Mouse (Mus musculus): ENCODE measurements around the gene Cadps.
"Not testable (repeated sequence)": the region's sequence is repeated elsewhere in the genome, so short reads cannot be mapped to it uniquely, and the experiment has no call there.

Gene Cadps

GRCm38 (mm10) chr14:12592472-12593075 lies 230.3 kb downstream of the Cadps start:
- in situ Hi-C loops (cut with MboI; ENCODE audit: low sequenced_read_pairs): no loop called here

DNA sequence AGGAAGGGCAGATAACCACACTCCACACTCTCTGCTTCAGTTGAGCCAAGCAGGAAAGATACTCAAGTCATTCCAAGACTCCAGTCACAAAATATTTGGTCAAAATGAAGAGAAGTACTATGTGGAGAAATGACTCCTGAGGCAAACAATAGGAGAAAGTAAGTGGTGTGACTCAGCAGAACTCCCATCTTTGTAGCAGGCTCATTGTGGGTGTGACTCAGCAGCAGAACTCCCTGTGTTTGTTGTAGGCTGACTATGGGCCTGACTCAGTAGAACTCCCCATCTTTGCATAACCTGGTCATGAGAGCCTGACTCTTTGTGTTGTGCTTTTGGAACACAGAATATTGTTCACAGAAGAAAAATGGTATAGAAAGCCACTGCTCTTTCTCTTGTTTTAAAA lies 231.1 kb downstream of the Cadps start:
- in situ Hi-C loops (cut with MboI; ENCODE audit: low sequenced_read_pairs): no loop called here

DNA sequence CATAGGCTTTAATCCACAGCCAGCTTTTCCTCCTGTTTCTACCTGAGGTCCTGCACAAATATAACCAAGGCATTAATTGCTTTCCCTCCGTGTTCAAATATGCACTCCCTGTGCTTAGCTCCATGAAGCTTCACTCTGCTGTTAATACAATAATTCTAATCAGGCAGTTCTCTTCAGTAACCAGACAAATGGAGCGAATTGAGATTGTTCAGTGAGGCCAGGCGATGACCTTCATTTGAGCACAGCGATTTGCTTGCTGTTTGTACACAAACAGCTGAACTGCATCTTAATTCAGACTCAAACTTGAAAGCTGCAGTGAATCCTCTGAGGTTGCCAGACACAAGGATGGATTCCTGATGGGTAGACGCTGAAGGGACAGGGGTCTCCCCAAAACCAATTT lies 239.3 kb downstream of the Cadps start:
- in situ Hi-C loops (cut with MboI; ENCODE audit: low sequenced_read_pairs): no loop called here

DNA sequence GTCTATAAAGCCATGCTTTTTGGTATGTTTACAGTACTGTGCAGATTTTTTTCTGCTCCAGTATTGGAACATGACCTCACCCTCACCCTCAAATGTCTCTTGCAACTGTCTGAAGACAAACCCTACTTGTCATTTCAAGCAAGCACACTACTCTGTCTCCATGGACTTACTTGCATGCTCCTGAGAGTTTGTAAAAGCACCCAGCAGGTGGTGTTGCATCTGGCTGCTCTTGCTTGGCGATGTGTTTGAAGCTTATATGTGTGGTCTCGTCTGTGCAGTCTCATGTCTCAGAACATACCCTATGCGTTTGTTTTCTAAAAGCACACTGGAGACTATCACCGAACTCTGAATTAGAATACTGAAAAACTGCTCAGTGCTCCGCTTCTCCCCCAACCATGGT lies 241.2 kb downstream of the Cadps start:
- in situ Hi-C loops (cut with MboI; ENCODE audit: low sequenced_read_pairs): no loop called here

DNA sequence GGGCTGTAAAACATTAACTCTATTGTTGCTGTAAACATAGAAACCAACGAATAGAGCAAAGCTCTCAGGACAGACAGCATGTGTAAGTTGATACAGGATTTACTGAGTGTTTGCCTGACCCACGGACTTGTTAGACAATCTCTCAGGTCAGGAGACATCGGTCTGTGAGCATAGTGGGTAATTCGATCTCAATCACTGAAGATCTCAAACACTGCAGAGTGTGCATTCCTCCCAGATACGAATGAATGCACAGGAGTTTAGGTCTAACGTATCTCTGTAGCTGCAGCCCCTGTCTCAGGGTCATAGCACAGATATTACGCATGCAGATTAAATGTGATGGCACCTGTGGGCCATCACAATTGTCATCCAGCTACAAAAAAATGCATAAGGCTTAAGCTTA lies 242.1 kb downstream of the Cadps start:
- in situ Hi-C loops (cut with MboI; ENCODE audit: low sequenced_read_pairs): no loop called here

GRCm38 (mm10) chr14:12578156-12578555 lies 244.7 kb downstream of the Cadps start:
- in situ Hi-C loops (cut with MboI; ENCODE audit: low sequenced_read_pairs): no loop called here

GRCm38 (mm10) chr14:12577475-12578140 lies 245.3 kb downstream of the Cadps start:
- in situ Hi-C loops (cut with MboI; ENCODE audit: low sequenced_read_pairs): no loop called here

- in situ Hi-C loops (cut with MboI; ENCODE audit: low sequenced_read_pairs): no loop called here
Observed at GRCm38 (mm10) chr14:12575105-12575504, 247.8 kb downstream of the Cadps start.

GRCm38 (mm10) chr14:12574336-12574735 lies 248.5 kb downstream of the Cadps start:
- in situ Hi-C loops (cut with MboI; ENCODE audit: low sequenced_read_pairs): no loop called here

DNA sequence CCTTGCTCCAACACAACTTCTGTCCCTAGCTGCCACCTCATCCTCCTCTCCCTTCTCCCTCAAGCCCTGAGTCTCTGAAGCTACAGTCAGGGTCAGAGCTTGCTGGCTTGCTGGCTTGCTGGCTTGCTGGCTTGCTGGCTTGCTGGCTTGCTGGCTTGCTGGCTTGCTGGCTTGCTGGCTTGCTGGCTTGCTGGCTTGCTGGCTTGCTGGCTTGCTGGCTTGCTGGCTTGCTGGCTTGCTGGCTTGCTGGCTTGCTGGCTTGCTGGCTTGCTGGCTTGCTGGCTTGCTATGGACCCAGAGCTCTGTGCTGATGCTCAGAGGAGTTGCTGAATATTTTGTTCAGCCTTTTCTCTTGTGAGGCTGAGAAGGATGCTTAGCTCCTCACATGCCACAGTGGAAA lies 261.1 kb downstream of the Cadps start:
- in situ Hi-C loops (cut with MboI; ENCODE audit: low sequenced_read_pairs): not testable (repeated sequence)

- in situ Hi-C loops (cut with MboI; ENCODE audit: low sequenced_read_pairs): no loop called here
Observed at GRCm38 (mm10) chr14:12560233-12560577, 262.7 kb downstream of the Cadps start.

GRCm38 (mm10) chr14:12559574-12560232 lies 263.2 kb downstream of the Cadps start:
- in situ Hi-C loops (cut with MboI; ENCODE audit: low sequenced_read_pairs): no loop called here

GRCm38 (mm10) chr14:12558920-12559573 lies 263.8 kb downstream of the Cadps start:
- in situ Hi-C loops (cut with MboI; ENCODE audit: low sequenced_read_pairs): no loop called here

GRCm38 (mm10) chr14:12554486-12554885 lies 268.4 kb downstream of the Cadps start:
- in situ Hi-C loops (cut with MboI; ENCODE audit: low sequenced_read_pairs): no loop called here

GRCm38 (mm10) chr14:12551353-12551752 lies 271.5 kb downstream of the Cadps start:
- in situ Hi-C loops (cut with MboI; ENCODE audit: low sequenced_read_pairs): no loop called here

GRCm38 (mm10) chr14:12550931-12551330 lies 271.9 kb downstream of the Cadps start:
- in situ Hi-C loops (cut with MboI; ENCODE audit: low sequenced_read_pairs): no loop called here

DNA sequence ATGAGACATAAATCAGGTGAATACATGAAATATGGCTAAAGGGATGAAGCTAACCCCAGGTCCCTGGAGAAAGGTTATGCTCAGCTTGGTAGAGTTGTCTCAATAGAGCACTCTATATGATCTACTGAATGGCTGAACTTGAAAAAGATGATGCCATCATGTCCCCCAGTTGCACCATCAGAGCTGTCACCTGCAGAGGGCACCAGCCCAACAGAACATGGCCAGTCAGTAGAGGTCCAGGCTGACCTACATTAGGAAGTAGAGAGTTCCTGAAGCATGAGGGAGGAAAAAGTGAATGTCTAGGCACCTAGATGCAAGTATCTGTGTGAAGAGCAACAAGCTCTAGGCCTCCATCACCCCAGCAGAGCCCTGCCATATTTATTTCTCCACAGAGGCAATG lies 273.6 kb downstream of the Cadps start:
- in situ Hi-C loops (cut with MboI; ENCODE audit: low sequenced_read_pairs): no loop called here

DNA sequence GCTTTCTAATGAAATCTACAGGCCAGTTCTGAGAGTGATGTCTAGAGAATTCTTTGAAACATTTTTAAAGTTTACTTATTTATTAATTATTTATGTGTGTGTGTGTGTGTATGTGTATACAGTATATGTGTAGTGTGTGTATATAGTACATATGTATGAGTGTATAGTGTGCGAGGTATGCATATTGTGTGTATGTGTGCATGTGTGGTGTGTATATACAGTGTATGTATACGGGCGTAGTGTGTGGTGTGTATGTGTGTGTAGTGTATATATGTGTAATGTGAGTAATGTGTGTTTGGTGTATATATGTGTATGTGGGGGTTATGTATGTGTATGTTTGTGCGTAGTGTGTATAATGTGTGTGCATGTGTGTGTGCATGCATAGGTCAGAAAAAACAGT lies 275.4 kb downstream of the Cadps start:
- in situ Hi-C loops (cut with MboI; ENCODE audit: low sequenced_read_pairs): no loop called here

GRCm38 (mm10) chr14:12541733-12542132 lies 281.1 kb downstream of the Cadps start:
- in situ Hi-C loops (cut with MboI; ENCODE audit: low sequenced_read_pairs): no loop called here

- in situ Hi-C loops (cut with MboI; ENCODE audit: low sequenced_read_pairs): no loop called here
Observed at GRCm38 (mm10) chr14:12539071-12539470, 283.8 kb downstream of the Cadps start.

DNA sequence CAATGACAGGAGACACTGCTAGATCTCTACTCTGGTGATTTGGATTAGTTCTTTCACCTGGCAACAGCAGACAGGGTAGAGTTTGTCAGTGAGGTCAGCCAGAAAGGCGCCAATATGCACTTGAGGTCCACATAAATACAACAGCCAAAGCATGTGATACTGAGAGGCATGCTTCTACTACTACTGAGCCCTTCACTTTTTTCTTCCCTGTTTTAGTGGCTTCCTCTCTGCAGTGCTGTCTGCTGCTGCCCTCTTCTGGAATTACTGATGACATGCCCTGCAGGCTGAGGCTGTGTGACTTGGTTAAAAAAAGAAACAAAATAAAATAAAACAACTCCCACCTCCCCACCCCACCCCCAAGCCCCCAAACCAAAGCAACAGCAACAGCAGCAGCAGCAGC lies 291.8 kb downstream of the Cadps start:
- in situ Hi-C loops (cut with MboI; ENCODE audit: low sequenced_read_pairs): no loop called here

DNA sequence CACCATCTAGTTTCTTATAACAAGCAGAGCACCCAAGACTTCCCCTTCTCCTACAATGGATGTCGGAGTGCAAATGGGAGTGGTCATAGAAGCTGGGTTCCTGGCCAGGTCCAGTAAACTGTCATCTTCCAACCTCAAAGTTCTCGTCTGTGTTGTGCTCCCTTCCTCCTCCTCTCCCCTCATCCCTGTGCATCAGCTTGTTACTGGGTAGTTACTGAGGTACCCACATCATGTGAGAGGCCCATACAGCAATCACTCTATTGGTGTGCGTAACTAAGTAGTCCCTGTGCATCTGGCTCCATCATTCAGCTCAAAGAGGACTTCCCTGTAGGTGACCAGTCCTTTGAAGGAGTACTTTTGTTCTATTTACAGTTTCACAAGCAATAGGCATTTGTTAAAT lies 292.3 kb downstream of the Cadps start:
- in situ Hi-C loops (cut with MboI; ENCODE audit: low sequenced_read_pairs): no loop called here
